In genomic region chr12:117843302-117844074, GRCm38 (mm10) we compare ENCODE assay signal across 8 mouse cellular contexts. TPM values are rescaled to one million over a fixed set of nuclear protein-coding genes. Genes with fewer than 3 reads are reported as not detected.
DNase-seq lines count a peak whose midpoint lies in the region; ATAC-seq and TF ChIP-seq lines count a peak whose summit lies in the region.

No protein-coding gene starts in this region.

- peak; percentile 94 for ATAC-seq in forebrain, embryonic 12.5 days (ENCODE audit: low FRiP score)
- ATAC-seq in hematopoietic stem cell, adult 5-6 weeks (replicated peaks in 1 of 2; ENCODE audit: insufficient read depth in 1 of 2, low FRiP score in 2 of 2, low TSS enrichment in 1 of 2, low read depth in 1 of 2, poor library complexity in 2 of 2, severe bottlenecking in 2 of 2), result peak; percentile 76 to 77
- ATAC-seq in lung, embryonic 16.5 days (ENCODE audit: low read depth), result peak; percentile 95

- no peak for TF ChIP-seq CTCF in olfactory bulb, adult 2 months (IDR thresholded peaks at IDR 0.05; ENCODE audit: insufficient read depth, low read depth, low read length)
- peak; percentile 42; the same call in 1 of the 2 replicates for TF ChIP-seq CTCF in thymus, adult 2 months (IDR thresholded peaks at IDR 0.05; ENCODE audit: borderline replicate concordance, control insufficient read depth, extremely low read depth, insufficient read depth, low read length, poor library complexity)

- H3K4me2 ChIP-seq in forebrain, embryonic 12.5 days, result peak overlapping the region; percentile 94
- peak overlapping the region; percentile 92 for H3K4me2 ChIP-seq in lung, embryonic 16.5 days (ENCODE audit: low read depth, low read length)

- H3K4me3 ChIP-seq in ES-E14 (ENCODE audit: insufficient read depth in 1 of 2, low read depth in 1 of 2, low read length in 2 of 2, poor library complexity in 1 of 2, severe bottlenecking in 1 of 2), result peak overlapping the region; percentile 66 to 83
- peak overlapping the region; percentile 81 for H3K4me3 ChIP-seq in forebrain, embryonic 12.5 days (replicated peaks)
- peak overlapping the region; percentile 66 for H3K4me3 ChIP-seq in lung, embryonic 16.5 days (ENCODE audit: low read length)
- H3K4me3 ChIP-seq in olfactory bulb, adult 2 months (ENCODE audit: insufficient read depth, low read depth, low read length), result peak overlapping the region; percentile 73
- H3K4me3 ChIP-seq in thymus, adult 2 months (ENCODE audit: control insufficient read depth, insufficient read depth, low read length), result peak overlapping the region; percentile 69

- no peaks in the 10 kb centered on the region for H3K36me3 ChIP-seq in ES-E14 (ENCODE audit: control insufficient read depth, insufficient read depth, low read length, poor library complexity, severe bottlenecking)
- no peaks in the 10 kb centered on the region for H3K36me3 ChIP-seq in forebrain, embryonic 12.5 days (replicated peaks)
- no peaks in the 10 kb centered on the region for H3K36me3 ChIP-seq in lung, embryonic 16.5 days (ENCODE audit: control insufficient read depth, insufficient read depth, low read length)
- no peaks in the 10 kb centered on the region for H3K36me3 ChIP-seq in thymus, adult 2 months (ENCODE audit: control insufficient read depth, insufficient read depth, low read length)

- in situ Hi-C loops in ES-E14 (cut with MboI; ENCODE audit: low sequenced_read_pairs in 2 of 2, unreplicated experiment in 2 of 2), result no loop called here

- H3K27ac ChIP-seq in ES-E14 (ENCODE audit: insufficient read depth, low read depth, low read length, poor library complexity, severe bottlenecking), result no peak overlapping the region
- H3K27ac ChIP-seq in forebrain, embryonic 12.5 days, result peak overlapping the region; percentile 81
- peak overlapping the region; percentile 64 for H3K27ac ChIP-seq in lung, embryonic 16.5 days (ENCODE audit: low read length)
- no peak overlapping the region for H3K27ac ChIP-seq in olfactory bulb, adult 2 months (ENCODE audit: insufficient read depth, low read depth, low read length)
- H3K27ac ChIP-seq in thymus, adult 2 months (ENCODE audit: control insufficient read depth, insufficient read depth, low read length), result no peak overlapping the region

- H3K9ac ChIP-seq in ES-E14 (ENCODE audit: insufficient read depth, low read depth, low read length, poor library complexity, severe bottlenecking), result peak overlapping the region; percentile 80
- H3K9ac ChIP-seq in forebrain, embryonic 12.5 days, result peak overlapping the region; percentile 85
- peak overlapping the region; percentile 84 for H3K9ac ChIP-seq in lung, embryonic 16.5 days (ENCODE audit: low read length)

- H3K9me3 ChIP-seq in ES-E14 (ENCODE audit: control insufficient read depth, insufficient read depth, low read depth, low read length), result no peaks in the 10 kb centered on the region
- no peaks in the 10 kb centered on the region for H3K9me3 ChIP-seq in forebrain, embryonic 12.5 days
- H3K9me3 ChIP-seq in lung, embryonic 16.5 days (ENCODE audit: control insufficient read depth, low read length), result no peaks in the 10 kb centered on the region

- TF ChIP-seq POLR2A in olfactory bulb, adult 2 months (IDR thresholded peaks at IDR 0.05; ENCODE audit: insufficient read depth, low read depth, low read length), result no peak; the same call in 1 of the 2 replicates
- TF ChIP-seq POLR2A in thymus, adult 2 months (IDR thresholded peaks at IDR 0.05; ENCODE audit: control insufficient read depth, extremely low read depth, insufficient read depth, low read length, poor library complexity), result 0 out of 2 replicates have a peak, but pooled peaks have one; percentile 27

- peaks cover 0 to 2% of the 10 kb centered on the region in 2 experiments; a peak in 2 of 4 replicates for H3K4me1 ChIP-seq in ES-E14 (ENCODE audit: control insufficient read depth in 2 of 2, insufficient read depth in 2 of 2, low read length in 2 of 2, poor library complexity in 1 of 2)
- H3K4me1 ChIP-seq in forebrain, embryonic 12.5 days, result peaks cover 11% of the 10 kb centered on the region
- peaks cover 4% of the 10 kb centered on the region for H3K4me1 ChIP-seq in lung, embryonic 16.5 days (replicated peaks; ENCODE audit: control insufficient read depth, insufficient read depth, low read length)
- peaks cover 5% of the 10 kb centered on the region for H3K4me1 ChIP-seq in olfactory bulb, adult 2 months (ENCODE audit: control insufficient read depth, insufficient read depth, low read length)
- peaks cover 8% of the 10 kb centered on the region for H3K4me1 ChIP-seq in thymus, adult 2 months (replicated peaks; ENCODE audit: control insufficient read depth, insufficient read depth, low read length)

- DNase-seq in ES-E14 (ENCODE audit: low read depth, low spot score), result peak; percentile 50
- DNase-seq in c-Kit-positive CD71-positive TER-119-positive erythroid progenitor cells, embryonic 14.5 days (ENCODE audit: low spot score), result peak; percentile 48
- DNase-seq in layer of hippocampus, adult 9-11 months, result peak; percentile 6
- peak; percentile 64 for DNase-seq in thymus, adult 2 months

- under 1% methylated on average over 74 of the region's 75 CpGs for WGBS in forebrain, embryonic 12.5 days
- WGBS in lung, embryonic 16.5 days, result under 1% methylated on average over 70 of the region's 75 CpGs
- WGBS in olfactory bulb, adult 2 months, result under 1% methylated on average over 75 of the region's 75 CpGs
- WGBS in thymus, adult 2 months, result under 1% methylated on average over 75 of the region's 75 CpGs

- H3K27me3 ChIP-seq in forebrain, embryonic 12.5 days, result peaks cover 15% of the 10 kb centered on the region; the same call in 1 of the 2 replicates
- no peaks in the 10 kb centered on the region for H3K27me3 ChIP-seq in lung, embryonic 16.5 days (ENCODE audit: control insufficient read depth, insufficient read depth, low read depth, low read length)
- no peaks in the 10 kb centered on the region for H3K27me3 ChIP-seq in thymus, adult 2 months (ENCODE audit: control insufficient read depth, insufficient read depth, low read length)

TF ChIP-seq in ES-E14, 5 proteins besides CTCF, POLR2A, EP300 and RAD21:
- no peak for TF ChIP-seq ZNF384 (IDR thresholded peaks at IDR 0.05; ENCODE audit: low read depth, low read length)
- no peak for TF ChIP-seq ZC3H11A (IDR thresholded peaks at IDR 0.05; ENCODE audit: borderline replicate concordance, low read depth, low read length)
- no peak for TF ChIP-seq CHD2 (IDR thresholded peaks at IDR 0.05; ENCODE audit: low read depth, low read length)
- TF ChIP-seq HCFC1 (IDR thresholded peaks at IDR 0.05; ENCODE audit: borderline replicate concordance, insufficient read depth, low read length), result no peak
- TF ChIP-seq MAFK (IDR thresholded peaks at IDR 0.05; ENCODE audit: insufficient read depth, low read depth, low read length), result no peak
TF ChIP-seq in ES-E14: peak in this region for 0.

RNA-seq across cellular contexts. Expression of gene Cdca7l, which starts 39.4 kb away (rescaled TPM):
- 20.2 and 20.5 TPM in 2 replicates for total RNA-seq in ES-E14 (2012; rRNA removed)
- 37.6 and 41.6 TPM in 2 replicates for polyA plus RNA-seq in forebrain, embryonic 12.5 days (2016; fragmentation: Nextera tagmentation; extraction: Ambion mirVana)
- total RNA-seq in hematopoietic stem cell, adult 5-6 weeks (2017), result 227 and 261 TPM in 2 replicates
- 47.2 and 54.6 TPM in 2 replicates for polyA plus RNA-seq in lung, embryonic 16.5 days (2015; fragmentation: Nextera tagmentation; extraction: Ambion mirVana)
- not detected in 2 replicates for polyA plus RNA-seq in olfactory bulb, adult 2 months (2012; ENCODE audit: insufficient read depth, insufficient read length, low replicate concordance, missing spikeins)
- polyA plus RNA-seq in thymus, adult 2 months (2012; rRNA removed), result 8.0 and 9.0 TPM in 2 replicates

Comparison
In these comparisons a context has a peak if more than half of its experiments do, and no peak if none do; other contexts are left out.
1. DNase-seq: peak in every context shown above with its lines; median percentile 64 in thymus, adult 2 months; 50 in ES-E14; 48 in c-Kit-positive CD71-positive TER-119-positive erythroid progenitor cells, embryonic 14.5 days; 6 in layer of hippocampus, adult 9-11 months.
2. H3K27ac ChIP-seq: peak in forebrain, embryonic 12.5 days (single experiment) and lung, embryonic 16.5 days (single experiment); none in ES-E14 (single experiment), olfactory bulb, adult 2 months (single experiment) and thymus, adult 2 months (single experiment).
3. Peak in every context shown above with its lines, with median percentiles within 50 percentile points of each other: H3K4me3 ChIP-seq, H3K9ac ChIP-seq and ATAC-seq.